8 mouse cellular contexts compared by ENCODE assay signal in genomic region chr10:20313447-20313846, GRCm38 (mm10). TPM values are rescaled to one million over a fixed set of nuclear protein-coding genes. Genes with fewer than 3 reads are reported as not detected.
DNase-seq lines count a peak whose midpoint lies in the region; ATAC-seq and TF ChIP-seq lines count a peak whose summit lies in the region.

No protein-coding gene starts in this region.

- TF ChIP-seq POLR2A in liver, adult 2 months (IDR thresholded peaks at IDR 0.05; ENCODE audit: extremely low read depth, insufficient read depth, low read length) = no peak

- peaks cover 5% of the 10 kb centered on the region for H3K36me3 ChIP-seq in liver, adult 2 months (ENCODE audit: control insufficient read depth, insufficient read depth, low read length)
- peaks cover 5% of the 10 kb centered on the region; the same call in 1 of the 2 replicates for H3K36me3 ChIP-seq in embryonic facial prominence, embryonic 15.5 days
- 0 out of 2 replicates have a peak, but pooled peaks cover 4% of the 10 kb centered on the region for H3K36me3 ChIP-seq in intestine, embryonic 16.5 days (ENCODE audit: control insufficient read depth, insufficient read depth, low read length)
- H3K36me3 ChIP-seq in neural tube, embryonic 15.5 days = no peaks in the 10 kb centered on the region

- H3K4me2 ChIP-seq in embryonic facial prominence, embryonic 15.5 days (replicated peaks) = peak overlapping the region; percentile 55
- peak overlapping the region; percentile 58 for H3K4me2 ChIP-seq in intestine, embryonic 16.5 days (ENCODE audit: low read depth, low read length)
- H3K4me2 ChIP-seq in neural tube, embryonic 15.5 days = peak overlapping the region; percentile 72

- H3K9me3 ChIP-seq in embryonic facial prominence, embryonic 15.5 days (replicated peaks) = no peaks in the 10 kb centered on the region
- H3K9me3 ChIP-seq in intestine, embryonic 16.5 days (ENCODE audit: control insufficient read depth, low read length) = no peaks in the 10 kb centered on the region
- H3K9me3 ChIP-seq in neural tube, embryonic 15.5 days (replicated peaks) = no peaks in the 10 kb centered on the region

- H3K4me1 ChIP-seq in liver, adult 2 months (ENCODE audit: control insufficient read depth, insufficient read depth, low read length) = peaks cover 10% of the 10 kb centered on the region
- peaks cover 17% of the 10 kb centered on the region; the same call in 1 of the 2 replicates for H3K4me1 ChIP-seq in embryonic facial prominence, embryonic 15.5 days
- peaks cover 6% of the 10 kb centered on the region for H3K4me1 ChIP-seq in intestine, embryonic 16.5 days (ENCODE audit: control insufficient read depth, insufficient read depth, low read length)
- peaks cover 20% of the 10 kb centered on the region for H3K4me1 ChIP-seq in neural tube, embryonic 15.5 days

- H3K4me3 ChIP-seq in liver, adult 2 months (ENCODE audit: insufficient read depth, low read depth, low read length) = peak overlapping the region; percentile 87
- peak overlapping the region; percentile 78 for H3K4me3 ChIP-seq in embryonic facial prominence, embryonic 15.5 days (replicated peaks)
- peak overlapping the region; percentile 88 for H3K4me3 ChIP-seq in intestine, embryonic 16.5 days (ENCODE audit: low read length)
- H3K4me3 ChIP-seq in neural tube, embryonic 15.5 days (replicated peaks) = peak overlapping the region; percentile 91

- H3K27ac ChIP-seq in liver, adult 2 months (replicated peaks; ENCODE audit: insufficient read depth, low read depth, low read length) = peak overlapping the region; percentile 90; the same call in 1 of the 2 replicates
- no peak overlapping the region for H3K27ac ChIP-seq in embryonic facial prominence, embryonic 15.5 days (replicated peaks)
- H3K27ac ChIP-seq in intestine, embryonic 16.5 days (ENCODE audit: low read length) = no peak overlapping the region
- peak overlapping the region; percentile 100; the same call in 1 of the 2 replicates for H3K27ac ChIP-seq in neural tube, embryonic 15.5 days (replicated peaks)

- no peak for ATAC-seq in embryonic facial prominence, embryonic 15.5 days (ENCODE audit: insufficient number of reproducible peaks, low FRiP score, low TSS enrichment, low read depth)
- ATAC-seq in intestine, embryonic 16.5 days = no peak
- no peak for ATAC-seq in neural tube, embryonic 15.5 days (ENCODE audit: low FRiP score)

- H3K27me3 ChIP-seq in liver, adult 2 months (ENCODE audit: control insufficient read depth, insufficient read depth, low read length) = no peaks in the 10 kb centered on the region
- H3K27me3 ChIP-seq in embryonic facial prominence, embryonic 15.5 days = no peaks in the 10 kb centered on the region
- H3K27me3 ChIP-seq in intestine, embryonic 16.5 days (replicated peaks; ENCODE audit: control insufficient read depth, insufficient read depth, low read length) = no peaks in the 10 kb centered on the region
- H3K27me3 ChIP-seq in neural tube, embryonic 15.5 days (replicated peaks) = no peaks in the 10 kb centered on the region

- peaks cover 9% of the 10 kb centered on the region for H3K79me2 ChIP-seq in liver, adult 2 months (ENCODE audit: control insufficient read depth, insufficient read depth, low read length)

- no peak for TF ChIP-seq CTCF in liver, adult 2 months (IDR thresholded peaks at IDR 0.05; ENCODE audit: low read depth, low read length)

- H3K9ac ChIP-seq in liver, adult 2 months (ENCODE audit: low read depth, low read length) = 0 out of 2 replicates have a peak overlapping the region, but pooled peaks have one; percentile 8
- H3K9ac ChIP-seq in embryonic facial prominence, embryonic 15.5 days = no peak overlapping the region; the same call in 1 of the 2 replicates
- peak overlapping the region; percentile 96 for H3K9ac ChIP-seq in intestine, embryonic 16.5 days (ENCODE audit: low read depth, low read length)
- H3K9ac ChIP-seq in neural tube, embryonic 15.5 days (replicated peaks) = peak overlapping the region; percentile 92

- no peak for DNase-seq in liver, adult 2 months (ENCODE audit: extremely low read depth, low read depth, low spot score)
- DNase-seq in liver = no peak
- DNase-seq in B cell, adult 2 months = no peak
- no peak for DNase-seq in retina, postnatal 1 day
- no peak for DNase-seq in right cerebral cortex, postnatal 36 days (ENCODE audit: low spot score in 2 of 2)

- WGBS in liver, adult 2 months = 24% methylated on average over 13 of the region's 13 CpGs
- 44% methylated on average over 13 of the region's 13 CpGs for WGBS in embryonic facial prominence, embryonic 15.5 days
- WGBS in intestine, embryonic 16.5 days = 37% methylated on average over 13 of the region's 13 CpGs
- WGBS in neural tube, embryonic 15.5 days = 46% methylated on average over 13 of the region's 13 CpGs

RNA-seq across cellular contexts. Expression of gene Bclaf1, which starts 1.2 kb away (rescaled TPM):
- 56.0 and 73.1 TPM in 2 replicates for total RNA-seq in liver, adult 2 months (2014; rRNA removed)
- 4.7 and 6.9 TPM in 2 replicates for polyA plus RNA-seq in liver, adult 2 months (2012; rRNA removed)
- 107 and 114 TPM in 2 replicates for polyA plus RNA-seq in embryonic facial prominence, embryonic 15.5 days (2015; fragmentation: Nextera tagmentation; extraction: Ambion mirVana)
- 83.2 and 91.9 TPM in 2 replicates for polyA plus RNA-seq in intestine, embryonic 16.5 days (2015; fragmentation: Nextera tagmentation; extraction: Ambion mirVana)
- polyA plus RNA-seq in neural tube, embryonic 15.5 days (2015; fragmentation: Nextera tagmentation; extraction: Ambion mirVana) = 96.8 and 101 TPM in 2 replicates

RNA-seq across cellular contexts. Expression of gene Mtfr2, which starts 34.1 kb away (rescaled TPM):
- 0.13 TPM in 1 of 2 replicates, not detected in the other for total RNA-seq in liver, adult 2 months (2014; rRNA removed)
- polyA plus RNA-seq in liver, adult 2 months (2012; rRNA removed) = 0.05 TPM in 1 of 2 replicates, not detected in the other
- 1.1 and 1.2 TPM in 2 replicates for polyA plus RNA-seq in embryonic facial prominence, embryonic 15.5 days (2015; fragmentation: Nextera tagmentation; extraction: Ambion mirVana)
- 1.5 and 1.7 TPM in 2 replicates for polyA plus RNA-seq in intestine, embryonic 16.5 days (2015; fragmentation: Nextera tagmentation; extraction: Ambion mirVana)
- 0.31 and 0.73 TPM in 2 replicates for polyA plus RNA-seq in neural tube, embryonic 15.5 days (2015; fragmentation: Nextera tagmentation; extraction: Ambion mirVana)

Comparison
In these comparisons a context has a peak if more than half of its experiments do, and no peak if none do; other contexts are left out.
1. H3K27ac ChIP-seq: peak in liver, adult 2 months (single experiment) and neural tube, embryonic 15.5 days (single experiment); none in embryonic facial prominence, embryonic 15.5 days (single experiment) and intestine, embryonic 16.5 days (single experiment).
2. RNA of gene Bclaf1, which starts 1.2 kb away (polyA plus RNA-seq): 107 to 114 TPM in embryonic facial prominence, embryonic 15.5 days, 96.8 to 101 TPM in neural tube, embryonic 15.5 days and 83.2 to 91.9 TPM in intestine, embryonic 16.5 days; 4.7 to 6.9 TPM in liver, adult 2 months; every median in the first group is over 10 times any median in the second.
3. Peak in every context shown above with its lines, with median percentiles within 50 percentile points of each other: H3K4me3 ChIP-seq and H3K4me2 ChIP-seq.